Mouse (Mus musculus): ENCODE data around the gene Xpo6. TPM values are rescaled to one million over a fixed set of nuclear protein-coding genes. Genes with fewer than 3 reads are reported as not detected.

Xpo6 gene
- 76.4 and 91.6 TPM in 2 replicates for polyA plus RNA-seq (2014; fragmentation: Nextera tagmentation; extraction: Ambion mirVana)

GRCm38 (mm10) chr7:126200178-126200996, at the start of gene Xpo6:
Gene Xpo6 (minus strand): TSS chr7:126200501.
- under 1% methylated on average over 46 of the region's 57 CpGs for WGBS

DNA sequence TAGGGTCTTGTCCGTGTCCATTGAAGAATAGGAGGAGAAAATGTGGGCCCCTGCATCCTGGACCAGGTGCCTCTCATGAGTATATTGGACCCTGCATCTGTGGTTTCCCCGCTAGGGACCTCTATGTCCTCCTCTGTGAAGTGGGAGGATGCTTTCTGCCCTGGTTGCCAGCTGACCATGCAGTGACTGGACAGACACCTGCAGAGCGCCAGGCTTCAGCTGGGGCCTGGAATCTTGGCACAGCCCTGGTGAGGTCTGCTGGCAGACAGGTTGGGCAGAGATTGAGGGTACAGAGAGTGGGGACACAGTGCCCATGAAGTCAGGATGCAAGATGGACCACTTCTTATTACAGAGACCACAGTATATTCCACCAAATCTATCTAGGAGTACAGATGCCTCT, 49.7 kb upstream of the Xpo6 start:
- WGBS, result 92% methylated on average over 3 of the region's 3 CpGs
- no peak overlapping the region for H3K4me3 ChIP-seq (ENCODE audit: low read depth, low read length)
- peaks cover 5% of the 10 kb centered on the region for H3K4me1 ChIP-seq (replicated peaks; ENCODE audit: control insufficient read depth, insufficient read depth, low read length)
- no peak overlapping the region for H3K27ac ChIP-seq (ENCODE audit: low read depth, low read length)
- H3K9ac ChIP-seq (ENCODE audit: low read length), result no peak overlapping the region
- H3K27me3 ChIP-seq (ENCODE audit: control insufficient read depth, insufficient read depth, low read length), result no peaks in the 10 kb centered on the region
- no peaks in the 10 kb centered on the region for H3K9me3 ChIP-seq (ENCODE audit: control insufficient read depth, low read length)
- DNase-seq (ENCODE audit: low spot score) (no peak), ATAC-seq (replicated peaks; ENCODE audit: low FRiP score) (no peak)
- H3K4me2 ChIP-seq (ENCODE audit: low read depth, low read length, severe bottlenecking), result no peak overlapping the region
- no peaks in the 10 kb centered on the region for H3K36me3 ChIP-seq (ENCODE audit: control insufficient read depth, insufficient read depth, low read length)

More at GRCm38 (mm10) chr7:126200178-126200996, at the start of gene Xpo6:
- H3K9ac ChIP-seq (ENCODE audit: low read length), result peak within 1 kb of the TSS; percentile 98
- peak within 1 kb of the TSS; percentile 92 for H3K4me3 ChIP-seq (ENCODE audit: low read depth, low read length)
- no peaks in the 10 kb centered on the region for H3K9me3 ChIP-seq (ENCODE audit: control insufficient read depth, low read length)
- peak within 1 kb of the TSS; percentile 83 for H3K4me2 ChIP-seq (ENCODE audit: low read depth, low read length, severe bottlenecking)
- no peaks in the 10 kb centered on the region; the same call in 1 of the 2 replicates for H3K4me1 ChIP-seq (replicated peaks; ENCODE audit: control insufficient read depth, insufficient read depth, low read length)
- DNase-seq (ENCODE audit: low spot score), result peak; percentile 99
- peak within 1 kb of the TSS; percentile 70 for H3K27ac ChIP-seq (ENCODE audit: low read depth, low read length)
- H3K36me3 ChIP-seq (ENCODE audit: control insufficient read depth, insufficient read depth, low read length), result no peaks in the 10 kb centered on the region
- H3K27me3 ChIP-seq (ENCODE audit: control insufficient read depth, insufficient read depth, low read length), result no peaks in the 10 kb centered on the region
- peak; percentile 98 for ATAC-seq (replicated peaks; ENCODE audit: low FRiP score)

- Histone ChIP-seq H3K4me1 (replicated peaks; ENCODE audit: control insufficient read depth, insufficient read depth, low read length) (peaks cover 5% of the 10 kb centered on the region), H3K27ac (ENCODE audit: low read depth, low read length) (no peak overlapping the region), H3K4me2 (ENCODE audit: low read depth, low read length, severe bottlenecking) (no peak overlapping the region), H3K9me3 (ENCODE audit: control insufficient read depth, low read length) (no peaks in the 10 kb centered on the region), H3K27me3 (ENCODE audit: control insufficient read depth, insufficient read depth, low read length) (no peaks in the 10 kb centered on the region), H3K9ac (ENCODE audit: low read length) (no peak overlapping the region), H3K36me3 (ENCODE audit: control insufficient read depth, insufficient read depth, low read length) (no peaks in the 10 kb centered on the region), H3K4me3 (ENCODE audit: low read depth, low read length) (no peak overlapping the region)
- no peak for ATAC-seq (replicated peaks; ENCODE audit: low FRiP score)
- DNase-seq (ENCODE audit: low spot score), result no peak
- 77% methylated on average over 5 of the region's 5 CpGs for WGBS
These were observed 48.8 kb upstream of the Xpo6 start for GRCm38 (mm10) chr7:126249146-126249545.

DNA sequence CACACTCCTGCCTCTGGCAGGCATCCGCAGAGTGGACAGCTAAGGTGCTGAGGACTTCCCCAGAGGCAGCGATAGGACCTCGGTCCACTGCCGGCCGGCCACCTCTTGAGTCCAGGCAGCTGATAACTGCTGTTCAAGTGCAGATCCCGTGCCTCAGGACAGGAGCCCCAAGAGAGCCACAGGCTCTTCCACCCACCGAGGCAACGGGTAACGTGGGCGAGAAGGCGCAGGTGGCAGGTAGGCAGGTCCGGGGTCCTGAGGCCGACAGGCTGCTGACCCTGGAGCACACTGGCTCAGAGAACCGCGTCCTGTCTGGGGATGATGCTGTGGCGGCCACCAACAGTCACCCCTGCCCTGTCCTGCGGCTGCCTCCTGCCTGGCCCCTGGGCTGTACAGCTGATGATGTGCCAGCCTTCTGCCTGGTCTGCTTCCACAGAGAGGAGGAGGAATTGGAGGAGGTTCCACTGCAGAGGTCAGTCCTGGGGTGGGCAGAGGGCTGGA, 48.4 kb upstream of the Xpo6 start:
- H3K9ac ChIP-seq (ENCODE audit: low read length), result no peak overlapping the region
- ATAC-seq (replicated peaks; ENCODE audit: low FRiP score), result no peak
- no peak overlapping the region for H3K27ac ChIP-seq (ENCODE audit: low read depth, low read length)
- WGBS, result 50% methylated on average over 17 of the region's 17 CpGs
- no peak overlapping the region for H3K4me3 ChIP-seq (ENCODE audit: low read depth, low read length)
- H3K4me1 ChIP-seq (replicated peaks; ENCODE audit: control insufficient read depth, insufficient read depth, low read length), result peaks cover 5% of the 10 kb centered on the region
- H3K4me2 ChIP-seq (ENCODE audit: low read depth, low read length, severe bottlenecking), result no peak overlapping the region
- no peaks in the 10 kb centered on the region for H3K9me3 ChIP-seq (ENCODE audit: control insufficient read depth, low read length)
- H3K27me3 ChIP-seq (ENCODE audit: control insufficient read depth, insufficient read depth, low read length), result no peaks in the 10 kb centered on the region
- H3K36me3 ChIP-seq (ENCODE audit: control insufficient read depth, insufficient read depth, low read length), result no peaks in the 10 kb centered on the region
- no peak for DNase-seq (ENCODE audit: low spot score)

DNA sequence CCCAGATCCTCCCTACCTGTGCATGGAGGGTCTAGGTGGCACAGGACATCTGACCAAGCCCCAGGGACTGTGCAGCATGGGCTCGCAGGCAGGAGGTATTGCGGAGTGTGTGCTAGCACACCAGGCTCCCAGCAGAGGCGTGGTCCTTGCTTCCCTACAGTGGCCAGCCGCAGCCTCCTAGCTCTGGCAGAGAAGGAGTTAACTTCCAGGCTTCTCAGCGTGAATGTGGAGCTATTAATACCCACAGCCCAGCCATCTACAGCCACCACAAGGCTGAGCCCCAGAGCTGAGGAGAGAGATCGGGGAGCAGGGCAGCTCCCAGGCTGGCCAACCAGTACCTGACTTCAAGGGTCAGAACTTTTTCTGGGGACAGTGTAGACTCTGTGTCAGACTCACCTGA, 47.8 kb upstream of the Xpo6 start:
- ATAC-seq (replicated peaks; ENCODE audit: low FRiP score) (peak; percentile 24; the same call in 1 of the 2 replicates), DNase-seq (ENCODE audit: low spot score) (peak; percentile 66)
- 0 out of 2 replicates have a peak overlapping the region, but pooled peaks have one; percentile 0 for H3K4me2 ChIP-seq (ENCODE audit: low read depth, low read length, severe bottlenecking)

GRCm38 (mm10) chr7:126244168-126244750, 44.0 kb upstream of the Xpo6 start:
- Histone ChIP-seq H3K4me3 (ENCODE audit: low read depth, low read length) (no peak overlapping the region), H3K27me3 (ENCODE audit: control insufficient read depth, insufficient read depth, low read length) (no peaks in the 10 kb centered on the region), H3K4me2 (ENCODE audit: low read depth, low read length, severe bottlenecking) (no peak overlapping the region), H3K4me1 (replicated peaks; ENCODE audit: control insufficient read depth, insufficient read depth, low read length) (peaks cover 5% of the 10 kb centered on the region), H3K36me3 (ENCODE audit: control insufficient read depth, insufficient read depth, low read length) (no peaks in the 10 kb centered on the region), H3K27ac (ENCODE audit: low read depth, low read length) (no peak overlapping the region), H3K9me3 (ENCODE audit: control insufficient read depth, low read length) (no peaks in the 10 kb centered on the region), H3K9ac (ENCODE audit: low read length) (no peak overlapping the region)
- DNase-seq (ENCODE audit: low spot score) (no peak), ATAC-seq (replicated peaks; ENCODE audit: low FRiP score) (no peak)
- 77% methylated on average over 6 of the region's 6 CpGs for WGBS

More for the DNA sequence above, 47.8 kb upstream of the Xpo6 start:
- Histone ChIP-seq H3K4me3 (ENCODE audit: low read depth, low read length) (no peak overlapping the region), H3K27ac (ENCODE audit: low read depth, low read length) (no peak overlapping the region), H3K9me3 (ENCODE audit: control insufficient read depth, low read length) (no peaks in the 10 kb centered on the region), H3K4me1 (replicated peaks; ENCODE audit: control insufficient read depth, insufficient read depth, low read length) (peaks cover 5% of the 10 kb centered on the region), H3K9ac (ENCODE audit: low read length) (no peak overlapping the region), H3K27me3 (ENCODE audit: control insufficient read depth, insufficient read depth, low read length) (no peaks in the 10 kb centered on the region), H3K36me3 (ENCODE audit: control insufficient read depth, insufficient read depth, low read length) (no peaks in the 10 kb centered on the region)
- 3% methylated on average over 6 of the region's 6 CpGs for WGBS

DNA sequence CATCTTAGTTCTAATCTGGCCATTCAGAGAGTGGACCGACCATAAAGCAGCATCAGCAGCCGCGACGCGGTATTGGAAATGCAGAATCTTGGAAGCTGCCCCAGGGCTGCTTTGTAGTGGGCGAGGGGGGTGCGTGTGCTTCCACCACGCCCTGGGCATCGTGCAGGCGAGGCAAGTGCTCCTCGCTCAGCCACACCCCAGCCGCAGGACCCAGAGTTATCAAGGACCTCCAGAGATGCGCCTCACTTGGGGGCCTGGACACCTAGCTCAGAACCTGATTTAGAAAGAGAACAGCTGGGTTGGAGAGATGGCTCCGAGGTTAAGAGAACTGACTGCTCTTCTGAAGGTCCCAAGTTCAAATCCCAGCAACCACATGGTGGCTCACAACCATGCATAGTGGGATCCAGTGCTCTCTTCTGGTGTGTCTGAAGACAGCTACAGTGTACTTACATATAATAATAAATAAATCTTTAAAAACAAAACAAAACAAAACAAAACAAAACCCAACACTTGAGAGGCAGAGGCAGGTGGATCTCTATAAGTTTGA, 40.6 kb upstream of the Xpo6 start:
- Histone ChIP-seq H3K9me3 (ENCODE audit: control insufficient read depth, low read length) (no peaks in the 10 kb centered on the region), H3K9ac (ENCODE audit: low read length) (no peak overlapping the region), H3K36me3 (ENCODE audit: control insufficient read depth, insufficient read depth, low read length) (no peaks in the 10 kb centered on the region), H3K4me1 (replicated peaks; ENCODE audit: control insufficient read depth, insufficient read depth, low read length) (no peaks in the 10 kb centered on the region), H3K4me2 (ENCODE audit: low read depth, low read length, severe bottlenecking) (no peak overlapping the region), H3K4me3 (ENCODE audit: low read depth, low read length) (no peak overlapping the region), H3K27me3 (ENCODE audit: control insufficient read depth, insufficient read depth, low read length) (no peaks in the 10 kb centered on the region), H3K27ac (ENCODE audit: low read depth, low read length) (no peak overlapping the region)
- WGBS, result 85% methylated on average over 14 of the region's 14 CpGs
- ATAC-seq (replicated peaks; ENCODE audit: low FRiP score) (no peak), DNase-seq (ENCODE audit: low spot score) (no peak)

- Histone ChIP-seq H3K9ac (ENCODE audit: low read length) (no peak overlapping the region), H3K4me2 (ENCODE audit: low read depth, low read length, severe bottlenecking) (no peak overlapping the region), H3K4me3 (ENCODE audit: low read depth, low read length) (no peak overlapping the region), H3K4me1 (replicated peaks; ENCODE audit: control insufficient read depth, insufficient read depth, low read length) (no peaks in the 10 kb centered on the region), H3K9me3 (ENCODE audit: control insufficient read depth, low read length) (no peaks in the 10 kb centered on the region), H3K27me3 (ENCODE audit: control insufficient read depth, insufficient read depth, low read length) (no peaks in the 10 kb centered on the region), H3K36me3 (ENCODE audit: control insufficient read depth, insufficient read depth, low read length) (no peaks in the 10 kb centered on the region), H3K27ac (ENCODE audit: low read depth, low read length) (no peak overlapping the region)
- no peak for DNase-seq (ENCODE audit: low spot score)
- 88% methylated on average over 5 of the region's 5 CpGs for WGBS
- no peak for ATAC-seq (replicated peaks; ENCODE audit: low FRiP score)
These were observed 36.5 kb upstream of the Xpo6 start for GRCm38 (mm10) chr7:126236794-126237192.
